Mouse (Mus musculus) kidney, adult 2 months (tissue): ENCODE measurements around the gene Gzma.

ENCODE experiments used
- CTCF ChIP-seq: fragments of 200-500 bp; conservative IDR thresholded peaks from 2 replicates; pipeline ENCODE4 v1.5.1; 2011; ENCODE audit warnings: low read depth, mild to moderate bottlenecking, control low read depth, low read length, moderate library complexity, mixed read lengths; ENCODE audit not compliant: insufficient read depth, insufficient read length
- POLR2A ChIP-seq: fragments of 200-500 bp; IDR thresholded peaks from one replicate; pipeline ENCODE4 v1.6.1; 2011; ENCODE audit warnings: low read depth, low read length, control low read depth

- no peak for TF ChIP-seq CTCF
- no peak for TF ChIP-seq POLR2A
Observed at GRCm38 (mm10) chr13:113082101-113082500, 18.7 kb downstream of the Gzma start.
